Mouse (Mus musculus) monocyte, adult 5-6 weeks (primary cell): Measurements from ENCODE around the gene Slc38a1. TPM values are rescaled to one million over a fixed set of nuclear protein-coding genes. Genes with fewer than 3 reads are reported as not detected.

Experiments used
- ATAC-seq: fragments of 153-309, 156-312 bp; replicated peaks from 2 replicates; pipeline ENCODE4 v1.8.0; 2017; ENCODE audit warnings: mild to moderate bottlenecking; ENCODE audit not compliant: low TSS enrichment, insufficient number of reproducible peaks, severe bottlenecking, poor library complexity, low FRiP score
- total RNA-seq: library from RNA; stranded (forward); fragments of 200-1000, 200-491, 200-594 nt; gene quantifications from 3 replicates; pipeline ENCODE4 v1.2.3, GENCODE M21; 2017

Gene Slc38a1
- 60.2 to 115 TPM (median 76.1 TPM) in 3 replicates for total RNA-seq

DNA sequence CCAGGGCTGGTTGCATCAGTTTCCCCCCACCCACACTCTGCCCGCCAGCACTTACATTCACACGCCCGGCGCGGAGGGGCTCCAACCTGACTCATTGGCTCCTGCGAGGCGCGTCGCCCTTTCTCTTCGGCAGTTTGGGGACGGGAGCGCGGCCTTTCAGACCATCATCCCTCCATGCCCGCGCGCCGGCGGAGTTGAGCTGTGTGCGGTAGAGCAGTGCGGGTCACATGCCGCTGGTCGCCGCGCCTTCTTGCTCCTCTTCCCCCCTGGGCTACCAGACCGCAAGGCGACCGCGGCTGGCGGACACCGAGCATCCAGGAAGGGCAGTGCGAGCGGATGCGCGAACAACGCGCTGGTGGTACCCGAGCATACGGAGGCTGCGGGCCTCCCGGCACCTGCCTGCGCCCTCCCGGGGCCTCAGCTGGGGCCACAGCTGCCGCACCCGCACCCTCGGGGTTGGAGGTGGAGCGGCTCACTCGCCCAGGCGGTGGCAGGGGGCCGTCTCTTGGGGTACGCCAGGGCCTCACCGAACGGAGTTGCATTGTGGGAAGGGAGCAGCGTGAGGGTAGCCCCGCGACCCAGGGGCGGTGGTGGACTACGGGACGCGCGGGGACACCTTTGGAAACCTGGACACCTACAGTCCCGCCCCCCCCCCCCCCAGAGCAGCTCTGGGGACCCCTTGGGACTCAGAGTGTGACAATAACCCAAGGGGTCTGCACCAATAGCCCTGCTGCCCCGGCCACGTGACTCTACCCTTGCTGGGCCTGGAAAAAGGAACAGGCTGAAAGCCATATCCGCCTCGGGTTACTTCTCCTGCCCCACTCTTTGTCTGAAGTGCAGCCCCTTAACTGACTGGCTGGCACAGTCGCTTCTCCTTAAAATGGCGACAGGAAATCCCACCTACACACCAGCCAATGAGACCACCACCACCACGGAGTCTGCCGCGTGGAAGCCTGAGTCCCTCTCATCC lies at the start of gene Slc38a1:
TSS of gene Slc38a1 (minus strand) at position 478 of the 970 bp plus-strand sequence.
- 0 out of 2 replicates have a peak, but pooled peaks have one; percentile 7 for ATAC-seq

DNA sequence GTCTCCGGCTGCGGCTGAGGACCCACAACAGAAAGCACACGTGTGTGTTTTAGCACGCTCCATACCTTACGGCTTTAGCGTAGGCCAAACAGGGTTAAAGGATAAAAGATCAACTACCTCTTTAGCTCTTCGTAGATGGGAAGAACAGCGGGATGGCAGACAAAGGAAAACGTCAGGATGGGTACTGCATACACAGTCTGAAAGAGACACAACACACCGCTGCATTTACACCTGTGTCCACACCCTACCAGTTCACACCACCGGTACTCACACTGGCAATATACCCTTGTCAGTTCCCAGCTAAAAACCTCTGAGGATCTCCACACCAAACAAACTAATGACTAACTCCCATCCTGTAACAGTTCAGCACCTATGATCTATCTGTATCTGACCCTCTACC lies 49.7 kb upstream of the Slc38a1 start:
- ATAC-seq: no peak

DNA sequence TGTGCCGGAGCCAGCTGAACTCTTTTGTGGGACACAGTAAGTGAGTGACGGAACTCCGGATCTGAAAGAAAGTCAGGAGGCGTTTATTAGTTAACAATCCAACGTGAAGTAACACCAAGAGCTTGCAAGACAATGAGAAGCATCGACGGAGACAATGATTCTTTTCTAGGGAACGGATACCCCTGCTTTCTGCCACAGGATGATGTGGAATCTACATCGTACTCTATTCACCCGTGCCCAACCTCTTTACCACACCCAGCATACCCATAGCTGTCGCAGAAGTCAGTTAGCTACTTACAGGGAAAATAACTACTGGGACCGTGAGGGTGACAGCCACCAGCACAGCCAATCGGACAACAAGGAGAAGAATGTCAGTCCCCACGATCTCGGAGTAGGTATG lies 48.7 kb upstream of the Slc38a1 start:
- ATAC-seq: no peak

DNA sequence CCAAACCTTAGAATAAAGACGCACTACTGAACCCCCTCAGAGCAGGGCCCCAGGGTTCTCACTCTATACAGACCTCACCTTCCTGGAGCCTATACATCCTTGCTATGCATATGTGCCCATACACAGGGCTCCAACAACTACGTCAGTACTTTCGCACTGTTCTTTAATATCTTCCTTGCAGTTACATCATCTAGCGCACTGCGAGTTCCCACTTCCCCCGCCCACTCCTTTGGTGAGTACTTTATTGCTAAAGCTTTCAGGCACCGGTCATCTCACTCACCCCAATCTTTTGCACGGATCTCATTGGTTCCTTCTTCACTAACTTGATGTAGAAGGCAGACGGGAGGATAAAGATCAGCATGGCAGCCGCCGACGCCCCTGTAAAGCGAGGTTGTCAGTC lies 48.1 kb upstream of the Slc38a1 start:
- no peak for ATAC-seq

DNA sequence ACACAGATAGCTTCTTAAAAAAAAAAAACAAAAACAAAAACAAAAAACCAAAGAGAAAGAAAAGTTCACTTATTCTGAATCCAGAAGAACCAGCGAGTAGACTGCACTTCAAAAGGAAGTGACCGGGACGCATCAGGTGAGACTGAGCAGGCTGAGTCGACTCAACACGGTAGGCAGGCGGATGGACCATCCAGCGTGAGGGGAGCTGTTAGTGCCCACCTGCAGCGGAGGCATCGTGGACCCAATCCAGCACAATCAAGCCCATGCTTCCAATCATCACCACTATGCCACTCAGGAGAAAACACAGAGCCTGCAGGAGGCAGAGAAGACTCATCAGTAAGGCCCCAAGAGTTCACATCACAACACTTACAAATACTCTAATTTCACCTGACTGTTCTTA lies 47.2 kb upstream of the Slc38a1 start:
- no peak for ATAC-seq

DNA sequence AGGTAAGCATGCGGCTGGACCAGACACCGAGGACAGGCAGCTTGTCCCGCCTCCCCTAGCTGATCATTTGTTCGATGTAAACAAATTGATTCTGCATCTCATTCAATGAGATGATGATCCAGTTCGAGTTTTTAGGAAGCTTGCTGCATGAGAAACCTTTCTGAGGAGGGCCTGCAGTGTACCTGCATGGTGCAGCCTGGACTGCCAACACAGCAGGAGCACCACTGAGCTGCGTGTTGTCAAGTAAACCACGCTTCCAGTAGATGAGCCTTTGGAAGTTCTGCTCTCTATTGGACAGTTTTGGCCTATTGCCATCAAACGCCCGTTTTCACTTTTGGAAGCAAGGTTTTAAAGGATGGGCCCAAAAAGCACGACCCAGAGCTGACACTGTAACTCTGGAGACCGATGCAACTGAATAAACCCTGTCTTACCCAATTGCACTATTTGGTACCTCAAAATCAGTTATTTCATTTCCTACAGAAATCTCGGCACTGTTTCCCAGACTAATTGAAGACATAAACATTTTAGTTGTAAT lies 46.1 kb upstream of the Slc38a1 start:
- ATAC-seq: no peak

DNA sequence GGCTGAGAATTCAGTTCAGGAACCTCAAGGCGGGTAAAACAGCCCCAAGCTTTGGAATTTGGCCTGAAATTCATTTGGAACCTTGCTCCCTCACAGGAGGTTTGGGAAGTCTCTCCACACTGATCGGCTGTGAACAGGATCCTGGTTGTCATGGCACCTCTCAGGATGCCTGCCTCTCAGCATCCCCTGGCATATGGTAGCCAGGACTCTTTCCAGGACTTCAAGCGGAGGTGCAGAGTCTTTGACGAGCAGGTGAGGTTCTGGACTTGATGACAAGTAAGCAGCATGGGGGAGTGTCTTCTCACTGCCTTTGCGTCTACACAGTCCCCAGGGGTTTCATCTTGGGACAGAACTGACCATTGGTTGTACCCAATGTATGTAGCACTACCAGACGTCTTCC lies 45.3 kb upstream of the Slc38a1 start:
- no peak for ATAC-seq

DNA sequence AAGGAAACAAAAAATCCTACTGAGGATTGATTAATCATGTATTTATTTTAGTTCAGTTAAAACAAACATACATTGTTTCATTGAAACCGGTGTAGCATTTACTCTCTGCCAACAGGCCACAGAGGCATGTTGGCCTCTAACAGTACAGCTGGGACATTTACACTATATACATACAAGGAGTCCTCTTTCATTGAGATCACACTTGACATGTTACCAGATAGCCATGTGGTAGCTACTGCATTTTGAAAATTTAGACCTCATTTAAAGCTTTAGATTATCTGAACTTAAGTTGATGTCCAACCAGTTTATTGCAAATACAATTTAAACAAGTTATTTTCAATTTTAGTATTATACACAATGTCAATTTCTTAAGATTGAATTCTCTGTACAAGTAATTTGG lies 44.7 kb upstream of the Slc38a1 start:
- no peak for ATAC-seq

DNA sequence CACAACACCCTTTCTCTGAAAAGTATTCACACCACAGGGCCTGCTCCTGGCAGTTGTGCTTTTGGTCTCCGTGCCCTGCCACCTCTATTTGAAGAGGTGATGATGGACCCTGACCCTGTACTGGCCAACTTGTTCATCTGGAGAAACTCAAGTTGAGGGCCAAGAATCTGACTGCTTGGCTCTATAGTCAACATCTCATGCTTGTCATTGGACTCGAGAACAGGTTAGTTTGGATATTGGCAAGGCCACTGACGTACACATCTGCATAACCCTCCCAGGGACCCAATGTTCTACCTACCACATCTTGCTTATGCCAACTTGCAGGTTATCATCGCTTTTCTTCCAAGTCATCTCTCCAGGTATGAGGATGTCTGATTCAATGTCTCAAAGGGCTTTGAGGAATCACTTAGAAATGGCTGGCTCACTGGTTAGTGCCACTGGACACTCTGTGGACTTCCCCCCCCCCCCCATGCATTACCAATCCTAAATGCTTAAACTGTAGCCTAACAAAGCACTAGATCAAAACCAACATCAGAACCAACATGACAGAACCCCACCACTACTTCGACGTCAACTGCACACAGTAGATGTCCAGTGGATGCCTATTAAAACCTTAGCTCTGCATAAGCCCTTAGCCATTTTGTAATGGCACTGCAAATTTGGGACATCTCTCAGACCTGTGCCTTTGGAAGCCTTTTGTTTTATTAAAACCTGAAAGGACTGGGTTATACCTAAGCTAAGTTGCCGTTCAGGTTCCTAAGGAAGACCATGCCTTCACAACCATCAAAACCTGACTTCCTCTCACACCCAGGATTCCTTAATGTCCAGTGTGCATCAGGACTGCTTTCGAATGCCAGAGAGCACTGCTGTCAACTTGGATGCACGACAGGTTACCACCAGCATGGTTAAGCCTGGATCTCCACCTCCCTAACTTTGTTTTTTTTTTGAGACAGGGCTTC lies 43.8 kb upstream of the Slc38a1 start:
- ATAC-seq: no peak

DNA sequence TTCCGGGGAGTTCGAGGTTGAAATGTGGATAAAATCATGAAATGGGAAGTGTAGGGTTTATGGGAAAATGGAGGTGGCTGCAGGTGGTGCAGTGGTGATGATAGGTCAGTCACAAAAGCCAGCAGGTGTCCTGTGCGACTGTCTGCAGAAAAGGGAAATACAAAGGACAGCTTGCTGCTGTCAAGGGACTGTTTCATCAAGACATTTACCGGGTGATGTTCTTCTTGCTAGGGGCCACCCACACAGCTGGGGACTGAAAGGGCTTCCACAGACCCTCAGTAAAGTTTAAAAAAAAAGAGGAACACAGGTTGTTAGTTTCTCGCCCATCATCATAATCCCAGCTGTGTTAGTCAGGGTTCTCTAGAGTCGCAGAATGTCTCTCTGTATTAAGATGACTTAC lies 42.6 kb upstream of the Slc38a1 start:
- ATAC-seq: no peak

DNA sequence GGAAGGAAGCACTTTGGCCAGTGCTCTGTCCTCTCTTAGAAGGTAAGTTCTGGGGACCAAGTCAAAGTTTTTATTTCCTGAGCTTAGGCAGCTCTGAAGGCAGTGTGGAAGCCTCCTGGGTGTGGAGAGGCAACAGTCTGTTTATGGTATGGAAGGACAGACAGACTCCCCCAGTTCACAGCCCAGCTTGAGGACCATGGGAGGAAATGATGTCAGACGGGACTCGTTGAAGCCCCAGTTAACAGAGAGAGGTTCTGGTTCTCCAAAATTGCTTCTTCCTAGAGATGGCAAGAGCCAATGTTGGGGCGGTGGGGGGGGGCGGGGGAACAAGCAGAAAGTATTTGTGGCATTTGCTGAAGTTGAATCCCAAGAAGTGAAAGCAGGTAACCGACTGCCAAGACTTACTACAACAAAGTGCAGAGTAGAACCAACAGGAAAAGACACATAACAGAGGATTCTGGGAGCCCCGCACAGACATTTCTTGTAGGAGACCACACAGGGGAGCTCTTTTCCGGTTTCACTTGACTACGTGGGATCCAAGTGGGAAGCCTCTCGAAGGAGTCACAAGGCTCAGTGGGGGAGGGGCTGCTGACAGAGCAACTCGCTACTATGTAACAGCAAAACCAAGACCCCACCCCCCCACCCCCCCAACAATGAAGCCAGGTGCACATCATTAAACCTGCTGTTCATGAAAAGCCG lies 41.6 kb upstream of the Slc38a1 start:
- ATAC-seq: no peak

DNA sequence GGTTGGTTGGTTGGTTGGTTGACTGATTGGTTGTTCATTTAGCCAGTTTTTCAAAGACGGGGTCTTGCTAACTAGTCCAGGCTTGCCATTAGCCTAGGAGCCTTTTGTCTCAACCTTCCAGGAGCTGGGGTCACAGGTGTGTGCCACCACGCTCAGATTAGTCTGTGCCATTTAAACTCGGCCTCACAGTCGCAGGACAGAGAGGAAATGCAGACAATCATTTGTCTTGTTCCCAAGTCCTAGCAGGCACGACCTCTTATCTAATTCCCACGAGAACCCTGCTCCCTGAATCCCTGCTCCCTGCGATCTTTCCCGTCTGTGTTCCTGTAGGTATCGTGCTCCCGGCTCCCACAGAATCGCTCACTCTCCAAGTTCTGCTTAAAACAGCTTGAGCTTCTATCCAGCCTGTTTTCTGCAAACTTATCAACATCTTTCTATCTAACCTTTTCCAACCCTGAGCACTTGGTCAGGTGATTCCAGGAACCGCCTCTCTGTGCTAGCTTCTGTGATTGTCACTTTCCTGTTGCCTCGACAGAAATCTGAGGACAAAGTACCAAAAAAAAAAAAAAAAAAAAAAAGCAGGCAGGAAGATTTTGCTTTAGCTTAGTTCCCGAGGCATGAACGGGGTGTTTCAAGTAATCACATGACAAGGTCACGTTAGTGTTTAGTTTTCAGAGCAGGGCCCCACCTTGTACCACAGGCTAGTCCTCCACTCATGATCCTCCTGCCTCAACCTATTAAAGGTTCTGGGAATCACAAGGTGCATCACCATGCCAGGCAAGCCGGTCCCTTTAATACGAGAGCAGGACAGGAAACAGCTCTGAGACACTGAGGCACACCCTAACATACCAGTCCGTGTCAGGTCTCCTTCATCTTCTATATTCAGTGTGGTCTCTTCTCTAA lies 36.4 kb upstream of the Slc38a1 start:
- no peak for ATAC-seq

DNA sequence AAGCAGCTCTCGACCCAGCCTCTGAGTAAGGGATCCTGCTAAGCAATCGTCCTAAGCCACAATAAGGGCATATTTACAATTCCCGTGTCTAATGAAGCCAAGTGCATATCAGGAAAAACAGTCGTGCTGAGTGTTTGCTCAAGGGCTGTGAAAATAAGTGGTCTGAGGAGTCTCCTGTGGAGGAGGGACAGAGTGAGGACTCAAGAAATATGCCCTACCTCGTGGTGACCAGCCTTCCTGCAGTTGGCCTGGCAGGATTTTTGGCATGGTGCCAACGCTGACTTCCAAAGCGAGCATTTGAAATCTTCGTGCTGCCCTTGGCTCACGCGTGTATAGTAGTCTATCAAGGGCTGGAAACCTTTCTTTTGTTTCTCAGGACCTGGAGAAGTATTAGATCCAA lies 33.8 kb upstream of the Slc38a1 start:
- ATAC-seq: no peak

DNA sequence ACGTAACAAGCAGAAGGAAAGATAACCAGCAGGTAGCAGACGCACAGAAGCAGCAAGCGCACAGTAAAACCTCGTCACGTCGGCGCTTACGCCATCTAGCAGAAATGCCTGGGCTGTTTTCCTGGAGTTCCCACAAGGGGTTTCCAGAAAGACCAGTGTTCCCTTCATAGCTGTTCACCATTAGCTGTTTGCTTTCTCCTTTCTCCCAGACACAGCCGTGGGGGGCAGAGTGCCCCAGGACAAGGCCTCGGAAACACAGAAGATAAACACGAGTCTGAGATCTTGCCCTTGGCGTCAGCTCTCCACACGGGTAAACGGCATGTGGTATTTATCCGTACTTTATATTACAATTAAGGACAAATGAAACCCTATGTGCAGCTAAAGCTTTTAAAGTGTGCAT lies 33.0 kb upstream of the Slc38a1 start:
- no peak for ATAC-seq

DNA sequence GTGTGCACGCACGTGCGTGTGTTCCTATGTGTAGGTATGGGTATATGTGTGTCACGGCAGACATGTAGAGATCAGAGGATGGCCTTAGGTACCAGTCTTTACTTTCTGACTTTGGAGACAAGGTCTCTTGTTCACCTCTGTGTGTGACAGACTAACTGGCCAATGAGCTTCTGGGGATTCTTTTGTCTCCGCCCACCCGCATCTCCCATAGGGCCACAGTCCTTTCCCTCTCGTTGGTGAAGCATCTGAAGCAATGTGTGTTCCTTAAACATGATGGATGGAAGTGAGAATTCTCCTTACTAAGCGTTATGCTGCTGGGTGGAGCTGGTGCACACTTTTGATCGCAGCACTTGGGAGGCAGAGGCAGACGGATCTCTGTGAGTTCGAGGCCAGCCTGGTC lies 32.3 kb upstream of the Slc38a1 start:
- no peak for ATAC-seq

DNA sequence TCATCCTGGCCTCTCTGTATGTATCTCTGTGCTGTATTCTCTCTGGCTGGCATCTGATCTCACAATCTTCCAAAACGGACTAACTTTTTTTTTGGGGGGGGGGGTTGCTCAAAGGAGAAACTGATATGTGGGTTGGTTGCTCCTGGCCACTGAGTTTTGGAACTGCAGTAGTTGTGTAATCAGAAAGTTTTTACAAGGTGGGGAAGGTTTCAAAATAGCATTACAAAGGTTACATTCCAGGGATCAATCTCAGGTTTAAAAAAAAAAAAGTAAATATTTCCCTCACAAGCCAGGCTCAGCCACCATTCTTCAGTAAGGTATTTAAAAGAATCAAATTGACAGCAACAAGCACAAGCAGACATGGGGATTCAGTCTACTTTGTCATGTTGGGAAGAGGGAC lies 31.4 kb upstream of the Slc38a1 start:
- no peak for ATAC-seq

DNA sequence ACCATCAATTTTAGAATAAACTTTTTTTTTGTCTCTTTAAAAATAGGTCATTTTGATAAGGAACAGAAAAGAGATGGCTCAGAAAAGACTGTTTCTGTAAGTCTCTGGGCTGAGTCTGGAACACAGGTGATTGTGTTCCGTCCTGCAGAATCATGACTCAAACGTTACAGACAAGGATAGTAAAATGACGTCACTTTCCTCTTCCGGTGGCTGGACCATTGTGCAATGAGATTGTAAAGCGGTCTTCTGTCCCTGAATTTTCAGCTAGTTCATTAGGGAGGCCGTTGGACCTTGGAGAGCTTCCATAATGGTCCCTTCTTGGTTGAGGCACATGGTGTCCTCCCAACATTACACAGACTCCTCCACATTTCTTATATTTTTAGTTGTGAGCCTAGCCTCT lies 27.0 kb upstream of the Slc38a1 start:
- no peak for ATAC-seq

DNA sequence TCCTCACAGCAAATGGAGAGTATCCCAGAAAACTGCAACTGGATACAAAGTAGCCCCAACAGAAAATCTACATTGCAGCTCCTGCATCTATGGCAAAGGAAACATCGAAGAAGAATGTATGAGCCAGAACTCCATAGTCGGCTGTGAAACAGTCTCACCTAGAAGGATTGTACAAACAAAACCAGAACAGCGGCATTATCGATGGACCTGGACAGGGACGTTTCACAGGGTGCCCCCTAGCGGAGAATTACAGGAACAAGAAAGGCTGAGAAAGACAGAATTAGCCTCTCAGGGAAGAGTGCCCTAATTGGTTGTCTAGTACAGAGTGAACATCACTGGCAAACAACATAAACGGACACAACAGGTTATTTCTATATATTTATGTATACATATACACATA lies 23.9 kb upstream of the Slc38a1 start:
- peak; percentile 79 for ATAC-seq
